Mouse (Mus musculus) olfactory bulb, adult 2 months (tissue): ENCODE data around the gene Homer2.

Experiments used
- CTCF ChIP-seq: fragments of 200-500 bp; IDR thresholded peaks from 2 replicates; pipeline ENCODE4 v1.5.1; 2012; ENCODE audit warnings: low read depth, mild to moderate bottlenecking, low read length, moderate library complexity; ENCODE audit not compliant: insufficient read depth
- POLR2A ChIP-seq: fragments of 200-500 bp; IDR thresholded peaks from 2 replicates; pipeline ENCODE4 v1.6.1; 2012; ENCODE audit warnings: mild to moderate bottlenecking, low read depth, low read length, moderate library complexity; ENCODE audit not compliant: insufficient read depth

DNA sequence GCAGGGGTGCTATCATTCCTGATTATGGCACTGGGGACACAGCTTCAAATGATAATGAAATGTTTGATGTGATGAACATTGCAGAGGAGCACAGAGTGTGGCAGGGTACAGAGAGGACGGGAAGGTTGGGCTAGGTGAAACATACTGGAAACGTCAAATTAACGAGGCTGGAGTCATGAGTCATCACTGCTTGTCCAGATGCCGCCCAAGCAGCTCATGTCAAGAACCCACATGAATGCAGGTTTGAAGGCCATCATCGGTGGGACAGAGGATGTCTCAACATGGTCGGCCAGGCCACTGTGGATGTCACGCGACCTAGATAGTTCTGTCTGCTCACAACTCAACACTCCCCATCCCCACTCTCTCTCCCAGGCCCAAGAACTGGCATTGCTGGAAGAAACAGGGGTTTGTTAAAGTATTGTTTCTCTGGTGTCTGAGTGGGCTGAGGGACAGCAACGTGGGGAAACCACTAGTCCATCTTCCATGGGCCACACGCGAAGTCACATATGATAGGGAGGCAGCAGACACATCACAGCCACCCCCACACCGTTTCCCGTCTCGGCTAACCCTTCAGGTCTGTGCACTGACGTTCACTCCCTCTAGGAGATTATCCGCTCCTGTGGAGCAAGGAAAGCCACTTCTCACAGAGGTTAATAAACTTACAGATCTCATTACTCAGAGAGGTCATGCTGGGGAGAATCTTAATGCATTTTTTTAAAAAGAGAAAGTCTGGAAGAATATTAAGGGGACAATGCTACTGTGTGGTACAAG, 11.4 kb downstream of the Homer2 start:
- TF ChIP-seq CTCF (no peak), POLR2A (no peak)
